Mouse (Mus musculus) lung, postnatal 0 days (tissue): ENCODE data around the gene Ankrd65. TPM values are rescaled to one million over a fixed set of nuclear protein-coding genes. Genes with fewer than 3 reads are reported as not detected.
A peak's percentile ranks its signal among the peaks of the same experiment; 100 is the strongest.

Experiments
- ATAC-seq: fragments of 200-750 bp; cut with Nextera tagmentation; 2 replicates; pipeline ENCODE4 v1.8.0; 2017; ENCODE audit warnings: moderate library complexity
- DNase-seq: peaks from one replicate; pipeline ENCODE4 v3.0.0-alpha.2; 2016; ENCODE audit warnings: low spot score
- H3K27ac ChIP-seq: fragments of 300-500 bp; sonication (generic); 2 replicates; pipeline ENCODE4 v1.5.1; 2014; ENCODE audit warnings: antibody characterized with exemption, mild to moderate bottlenecking, low read length, mixed read lengths
- H3K27me3 ChIP-seq: fragments of 300-500 bp; sonication (generic); replicated peaks from 2 replicates; pipeline ENCODE4 v1.6.1; 2014; ENCODE audit warnings: low read length, mixed read lengths; ENCODE audit not compliant: insufficient read depth
- H3K36me3 ChIP-seq: fragments of 300-500 bp; sonication (generic); 2 replicates; pipeline ENCODE4 v1.6.1; 2014; ENCODE audit warnings: low read length, mixed read lengths; ENCODE audit not compliant: insufficient read depth
- H3K4me1 ChIP-seq: fragments of 300-500 bp; sonication (generic); 2 replicates; pipeline ENCODE4 v1.6.1; 2014; ENCODE audit warnings: antibody characterized with exemption, low read depth, low read length, mixed read lengths; ENCODE audit not compliant: insufficient read depth
- H3K4me2 ChIP-seq: fragments of 300-500 bp; sonication (generic); replicated peaks from 2 replicates; pipeline ENCODE4 v1.6.1; 2014; ENCODE audit warnings: low read depth, mild to moderate bottlenecking, low read length, moderate library complexity, mixed read lengths
- H3K4me3 ChIP-seq: fragments of 300-500 bp; sonication (generic); 2 replicates; pipeline ENCODE4 v1.5.1; 2014; ENCODE audit warnings: low read depth, low read length
- H3K9ac ChIP-seq: fragments of 300-500 bp; sonication (generic); replicated peaks from 2 replicates; pipeline ENCODE4 v1.6.1; 2014; ENCODE audit warnings: low read depth, mild to moderate bottlenecking
- H3K9me3 ChIP-seq: fragments of 300-500 bp; sonication (generic); 2 replicates; pipeline ENCODE4 v1.6.1; 2016; ENCODE audit warnings: low read length, mixed read lengths
- CTCF ChIP-seq: IDR thresholded peaks from 2 replicates; pipeline ENCODE4 v1.5.1; 2016; ENCODE audit warnings: antibody characterized with exemption, mild to moderate bottlenecking
- EP300 ChIP-seq: IDR thresholded peaks from 2 replicates; pipeline ENCODE4 v1.6.1; 2016; ENCODE audit warnings: antibody characterized with exemption, mild to moderate bottlenecking, control low read depth
- WGBS: fragments of 180-500 bp; shearing (Covaris S2); extraction: QIAGEN DNeasy Blood & Tissue Kit; methylation state at CpG from one replicate; pipeline ENCODE4 v1.1.7; 2014; 5-methylcytosine and 5-hydroxymethylcytosine counted together
- polyA plus RNA-seq: library from polyadenylated mRNA; unstranded; fragments of >200 nt; fragmentation: Nextera tagmentation; extraction: Ambion mirVana; gene quantifications from 2 replicates; pipeline ENCODE4 v1.2.1, GENCODE M21; 2015

The Ankrd65 gene
- polyA plus RNA-seq, 1 experiment from 2014 or later, result 6.0 TPM

GRCm38 (mm10) chr4:155802075-155802474, 11.8 kb downstream of the Ankrd65 start:
- Histone ChIP-seq H3K4me1 (0 out of 2 replicates have a peak, but pooled peaks cover 5% of the 10 kb centered on the region), H3K9me3 (no peaks in the 10 kb centered on the region), H3K9ac (no peak overlapping the region), H3K27ac (no peak overlapping the region), H3K27me3 (no peaks in the 10 kb centered on the region), H3K36me3 (no peaks in the 10 kb centered on the region), H3K4me2 (no peak overlapping the region), H3K4me3 (no peak overlapping the region)
- 93% methylated on average over 1 of the region's 1 CpGs for WGBS
- ATAC-seq (no peak), DNase-seq (no peak)
- TF ChIP-seq CTCF (no peak), EP300 (no peak)

- TF ChIP-seq EP300 (no peak), CTCF (peak; percentile 33; the same call in 1 of the 2 replicates)
- Histone ChIP-seq H3K4me2 (peak within 1 kb of the TSS; percentile 67), H3K27me3 (no peaks in the 10 kb centered on the region), H3K27ac (peak within 1 kb of the TSS; percentile 68), H3K9me3 (no peaks in the 10 kb centered on the region), H3K4me3 (peak within 1 kb of the TSS; percentile 67), H3K4me1 (0 out of 2 replicates have a peak, but pooled peaks cover 5% of the 10 kb centered on the region), H3K36me3 (peaks cover 5% of the 10 kb centered on the region; the same call in 1 of the 2 replicates), H3K9ac (peak within 1 kb of the TSS; percentile 68)
- WGBS, result 7% methylated on average over 12 of the region's 12 CpGs
- DNase-seq, result peak; percentile 64
- ATAC-seq, result peak; percentile 34; the same call in 1 of the 2 replicates
Measured at GRCm38 (mm10) chr4:155802741-155803339, 12.6 kb downstream of the Ankrd65 start, which contains the start of gene Mrpl20. Gene Mrpl20 (plus strand): TSS chr4:155802878.

DNA sequence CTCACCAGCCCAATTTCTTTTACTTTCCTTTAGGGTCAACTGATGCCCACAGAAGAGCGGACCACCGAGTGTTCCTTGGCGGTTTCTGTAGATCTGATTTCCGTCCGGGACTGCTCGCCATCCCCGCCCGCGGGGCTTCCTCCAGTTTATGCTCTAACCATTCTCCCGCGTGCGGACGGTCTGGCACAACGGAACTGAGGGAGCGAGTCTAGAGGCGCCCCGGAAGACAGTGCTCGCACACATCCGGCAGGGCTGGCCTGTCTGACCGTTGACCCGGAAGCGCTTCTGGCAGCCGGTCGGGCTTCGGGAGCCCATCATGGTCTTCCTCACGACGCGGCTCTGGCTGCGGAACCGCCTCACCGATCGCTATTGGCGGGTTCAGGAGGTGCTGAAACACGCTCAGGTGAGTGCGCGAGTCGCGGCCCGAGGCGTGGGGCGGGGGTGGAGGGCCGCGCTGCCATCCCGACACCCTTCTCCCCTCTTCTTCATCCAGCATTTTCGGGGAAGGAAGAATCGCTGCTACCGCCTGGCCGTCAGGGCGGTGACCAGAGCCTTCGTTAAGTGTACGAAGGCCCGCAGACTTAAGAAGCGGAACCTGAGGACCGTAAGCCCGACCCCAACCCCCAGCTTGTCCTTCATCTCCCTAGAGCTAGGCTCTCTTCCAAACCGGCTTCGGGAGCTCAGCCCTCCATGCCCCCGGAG, 13.3 kb downstream of the Ankrd65 start:
- DNase-seq (peak; percentile 94), ATAC-seq (peak; percentile 99)
- Histone ChIP-seq H3K4me1 (0 out of 2 replicates have a peak, but pooled peaks cover 5% of the 10 kb centered on the region), H3K9me3 (no peaks in the 10 kb centered on the region), H3K36me3 (peaks cover 9% of the 10 kb centered on the region; the same call in 1 of the 2 replicates), H3K27ac (peak overlapping the region; percentile 68), H3K4me3 (peak overlapping the region; percentile 67), H3K9ac (peak overlapping the region; percentile 68), H3K27me3 (no peaks in the 10 kb centered on the region), H3K4me2 (peak overlapping the region; percentile 67)
- peak; percentile 54; the same call in 1 of the 2 replicates for TF ChIP-seq EP300
- 0 out of 2 replicates have a peak, but pooled peaks have one; percentile 7 for TF ChIP-seq CTCF
- under 1% methylated on average over 57 of the region's 58 CpGs for WGBS

GRCm38 (mm10) chr4:155807841-155808240, 17.6 kb downstream of the Ankrd65 start:
- Histone ChIP-seq H3K9me3 (no peaks in the 10 kb centered on the region), H3K27me3 (no peaks in the 10 kb centered on the region), H3K27ac (no peak overlapping the region), H3K36me3 (peaks cover 22% of the 10 kb centered on the region), H3K4me2 (no peak overlapping the region), H3K4me3 (no peak overlapping the region), H3K4me1 (peaks cover 11% of the 10 kb centered on the region; the same call in 1 of the 2 replicates), H3K9ac (no peak overlapping the region)
- TF ChIP-seq CTCF (no peak), EP300 (no peak)
- DNase-seq, result no peak
- ATAC-seq, result no peak
- 91% methylated on average over 3 of the region's 3 CpGs for WGBS

DNA sequence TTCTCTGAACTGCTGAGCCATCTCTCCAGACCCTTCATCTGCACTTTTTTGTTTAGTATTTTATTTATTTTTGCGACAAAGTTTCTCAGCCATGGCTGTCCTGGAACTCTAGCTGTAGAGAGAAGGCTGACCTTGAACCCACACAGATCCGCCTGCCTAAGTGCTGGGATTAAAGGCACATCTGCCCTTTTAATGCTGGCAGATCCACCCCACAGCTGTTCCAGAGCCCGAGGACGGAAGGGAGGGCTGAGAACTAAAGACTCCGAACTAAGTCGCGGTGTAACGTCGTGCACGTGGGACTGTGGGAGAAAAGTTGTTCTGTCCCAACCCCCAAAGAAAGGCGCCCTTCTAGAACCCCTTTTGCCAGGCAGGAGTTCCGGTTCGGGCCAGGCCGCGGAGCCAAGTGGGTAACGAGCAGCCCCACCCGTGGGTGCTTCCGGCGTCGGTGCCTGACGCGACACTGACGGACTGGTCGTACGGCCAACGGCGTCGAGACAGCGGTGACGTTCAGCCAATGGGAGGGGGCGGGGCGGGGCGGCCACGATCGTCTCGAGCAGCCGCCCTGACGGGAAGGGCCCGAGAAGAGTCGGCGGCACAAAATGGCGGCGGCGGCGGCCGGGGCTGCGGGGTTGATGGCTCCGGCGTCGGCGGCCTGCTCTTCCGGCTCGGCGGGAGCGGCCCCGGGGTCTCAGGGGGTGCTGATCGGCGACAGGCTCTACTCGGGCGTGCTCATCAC, 21.9 kb downstream of the Ankrd65 start, which contains the start of gene Ccnl2:
Gene Ccnl2 (plus strand): TSS at position 561 of the 736 bp plus-strand sequence.
- Histone ChIP-seq H3K9ac (peak within 1 kb of the TSS; percentile 99), H3K9me3 (no peaks in the 10 kb centered on the region), H3K4me1 (peaks cover 16% of the 10 kb centered on the region; the same call in 1 of the 2 replicates), H3K4me2 (peak within 1 kb of the TSS; percentile 82), H3K27me3 (no peaks in the 10 kb centered on the region), H3K4me3 (peak within 1 kb of the TSS; percentile 100), H3K27ac (peak within 1 kb of the TSS; percentile 93), H3K36me3 (peaks cover 25% of the 10 kb centered on the region)
- DNase-seq (peak; percentile 98), ATAC-seq (peak; percentile 100)
- WGBS, result under 1% methylated on average over 51 of the region's 60 CpGs
- no peak for TF ChIP-seq CTCF
